Mouse (Mus musculus): ENCODE measurements around the gene Hhip. TPM values are rescaled to one million over a fixed set of nuclear protein-coding genes. Genes with fewer than 3 reads are reported as not detected.
"Not testable (repeated sequence)": the region's sequence is repeated elsewhere in the genome, so short reads cannot be mapped to it uniquely, and the experiment has no call there.

Gene Hhip
- polyA plus RNA-seq, 1 experiment from 2014 or later = 2.3 TPM

DNA sequence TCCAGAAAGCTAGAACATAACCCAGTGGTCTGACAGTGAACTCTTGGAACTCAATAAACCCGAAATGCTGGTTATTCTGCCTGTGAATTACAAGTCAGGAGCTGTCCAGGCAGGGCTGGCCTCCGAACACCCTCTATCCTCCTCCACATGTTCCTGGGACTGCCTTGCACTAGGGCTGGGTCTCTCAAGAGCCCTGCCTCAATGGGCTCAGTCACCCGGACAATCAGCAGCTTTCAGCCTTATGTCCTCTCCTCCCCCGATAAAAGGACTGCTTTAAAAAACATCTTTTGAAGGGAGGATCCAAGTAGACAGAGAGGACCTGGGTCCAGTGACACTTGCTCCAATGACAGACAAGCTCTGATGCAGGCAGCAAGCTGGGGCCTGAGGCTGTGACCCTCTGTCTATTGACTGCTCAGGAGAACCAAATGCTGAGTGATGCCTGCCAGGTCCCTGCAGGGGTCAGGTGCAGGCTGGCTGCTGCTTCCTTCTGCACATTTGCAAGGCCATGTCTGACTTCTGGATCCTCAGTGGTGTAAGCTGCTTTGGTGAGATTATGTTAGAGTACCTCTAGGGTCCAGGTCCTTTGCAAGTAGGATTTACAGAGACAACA lies 20.1 kb downstream of the Hhip start:
- no peak overlapping the region for H3K4me3 ChIP-seq
- no peaks in the 10 kb centered on the region for H3K9me3 ChIP-seq
- no peak overlapping the region for H3K9ac ChIP-seq
- H3K27ac ChIP-seq = no peak overlapping the region
- peaks cover 5% of the 10 kb centered on the region; the same call in 1 of the 2 replicates for H3K4me1 ChIP-seq
- no peak overlapping the region for H3K4me2 ChIP-seq (replicated peaks)
- 29% methylated on average over 4 of the region's 4 CpGs for WGBS
- no peaks in the 10 kb centered on the region for H3K36me3 ChIP-seq
- ATAC-seq (ENCODE audit: low FRiP score, low read depth) = no peak
- H3K27me3 ChIP-seq (replicated peaks) = no peaks in the 10 kb centered on the region

DNA sequence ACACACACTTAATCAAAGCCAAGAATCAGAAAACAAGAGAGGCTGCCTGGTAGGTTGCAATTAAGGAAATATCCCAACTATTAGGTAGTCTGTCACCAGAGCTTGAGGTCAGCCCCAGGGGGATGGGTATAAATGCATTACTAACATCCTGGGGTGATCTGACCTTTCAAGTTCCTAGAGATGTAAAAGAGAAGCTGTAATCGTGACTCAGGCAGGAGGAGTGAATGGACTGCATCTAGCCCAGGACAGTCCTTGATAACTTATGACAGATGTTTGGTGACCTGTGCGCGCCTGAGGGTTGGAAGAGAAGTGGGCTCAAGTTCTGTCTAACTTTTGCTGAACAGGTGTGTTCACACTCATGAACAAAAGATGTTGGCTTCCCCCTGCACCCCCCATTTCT lies 25.2 kb downstream of the Hhip start:
- ATAC-seq (ENCODE audit: low FRiP score, low read depth) = no peak
- H3K4me2 ChIP-seq (replicated peaks) = no peak overlapping the region
- no peak overlapping the region for H3K9ac ChIP-seq
- peaks cover 1% of the 10 kb centered on the region; the same call in 1 of the 2 replicates for H3K4me1 ChIP-seq
- no peak overlapping the region for H3K27ac ChIP-seq
- no peak overlapping the region for H3K4me3 ChIP-seq
- H3K27me3 ChIP-seq (replicated peaks) = no peaks in the 10 kb centered on the region
- no peaks in the 10 kb centered on the region for H3K36me3 ChIP-seq
- no peaks in the 10 kb centered on the region for H3K9me3 ChIP-seq
- 32% methylated on average over 3 of the region's 3 CpGs for WGBS

DNA sequence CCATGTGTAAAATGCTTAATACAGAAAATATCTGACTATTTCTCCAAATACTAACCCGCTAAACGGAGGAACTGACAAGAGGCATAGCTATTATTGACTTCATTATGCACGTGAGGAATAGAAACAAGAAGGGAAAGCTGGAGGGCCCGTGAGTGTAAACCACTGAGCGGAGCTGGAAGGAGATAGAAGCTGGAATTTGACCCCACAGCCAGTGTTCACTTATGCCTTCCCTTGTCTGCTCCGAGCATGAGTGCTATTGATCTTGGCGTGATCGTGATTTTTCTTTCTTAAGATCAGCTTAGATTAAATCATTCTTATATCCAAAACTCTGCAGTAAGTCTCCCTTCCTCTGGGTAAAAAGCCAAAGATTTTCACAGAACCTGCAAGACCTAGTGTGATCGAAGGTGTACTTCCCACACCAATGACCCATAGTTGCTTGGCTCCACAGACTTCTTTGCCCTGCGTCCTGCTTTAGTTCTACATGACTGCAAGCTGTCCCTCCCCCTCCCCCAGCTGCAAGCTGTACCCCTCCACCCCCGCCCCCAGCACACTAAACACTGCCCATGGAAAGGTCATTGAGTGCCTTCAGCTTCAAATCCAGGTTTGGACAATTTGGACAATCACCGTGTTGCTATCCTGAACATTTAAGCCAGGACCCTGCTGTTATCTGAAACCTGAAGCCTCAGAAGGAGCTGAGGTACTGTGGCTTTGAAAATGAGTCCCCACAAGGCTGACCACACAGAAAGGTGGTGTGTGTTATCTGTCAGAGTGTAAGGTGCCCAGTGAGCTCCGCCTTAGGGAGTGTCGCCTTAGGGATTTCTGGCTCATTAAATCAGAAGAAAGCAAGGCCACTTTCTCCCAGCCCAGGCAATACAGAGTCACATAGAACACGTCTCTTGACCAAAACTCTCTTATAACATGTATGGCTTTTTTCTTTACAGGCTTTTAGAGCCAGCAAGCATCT lies 26.2 kb downstream of the Hhip start:
- WGBS = 47% methylated on average over 15 of the region's 15 CpGs
- no peak overlapping the region for H3K4me3 ChIP-seq
- H3K9ac ChIP-seq = no peak overlapping the region
- no peak for ATAC-seq (ENCODE audit: low FRiP score, low read depth)
- H3K9me3 ChIP-seq = no peaks in the 10 kb centered on the region
- H3K27ac ChIP-seq = no peak overlapping the region
- no peaks in the 10 kb centered on the region for H3K36me3 ChIP-seq
- H3K27me3 ChIP-seq (replicated peaks) = no peaks in the 10 kb centered on the region
- H3K4me2 ChIP-seq (replicated peaks) = no peak overlapping the region
- H3K4me1 ChIP-seq = no peaks in the 10 kb centered on the region

DNA sequence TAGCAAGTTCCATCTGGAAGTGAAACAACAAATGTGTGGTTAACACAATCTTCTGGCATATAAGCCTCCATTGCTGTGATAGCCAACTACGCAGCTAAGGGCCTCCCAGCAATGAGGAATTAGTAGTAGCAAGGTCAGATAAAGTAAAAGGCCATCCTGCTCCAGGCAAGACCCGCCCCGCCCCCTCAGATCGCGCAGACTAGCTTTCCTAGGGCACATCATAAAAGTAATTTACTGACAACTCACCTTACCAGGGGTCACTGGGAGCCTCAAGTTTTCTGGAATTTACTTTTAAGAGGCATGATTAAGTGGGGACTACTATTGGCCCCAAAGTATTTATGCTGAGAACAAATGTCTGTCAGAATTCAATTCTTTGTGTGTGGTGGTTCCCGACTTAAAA lies 28.2 kb downstream of the Hhip start:
- no peaks in the 10 kb centered on the region for H3K36me3 ChIP-seq
- no peak overlapping the region for H3K4me3 ChIP-seq
- no peak overlapping the region for H3K9ac ChIP-seq
- no peaks in the 10 kb centered on the region for H3K27me3 ChIP-seq (replicated peaks)
- no peak for ATAC-seq (ENCODE audit: low FRiP score, low read depth)
- 45% methylated on average over 6 of the region's 6 CpGs for WGBS
- H3K4me2 ChIP-seq (replicated peaks) = no peak overlapping the region
- no peaks in the 10 kb centered on the region for H3K4me1 ChIP-seq
- no peak overlapping the region for H3K27ac ChIP-seq
- H3K9me3 ChIP-seq = no peaks in the 10 kb centered on the region

DNA sequence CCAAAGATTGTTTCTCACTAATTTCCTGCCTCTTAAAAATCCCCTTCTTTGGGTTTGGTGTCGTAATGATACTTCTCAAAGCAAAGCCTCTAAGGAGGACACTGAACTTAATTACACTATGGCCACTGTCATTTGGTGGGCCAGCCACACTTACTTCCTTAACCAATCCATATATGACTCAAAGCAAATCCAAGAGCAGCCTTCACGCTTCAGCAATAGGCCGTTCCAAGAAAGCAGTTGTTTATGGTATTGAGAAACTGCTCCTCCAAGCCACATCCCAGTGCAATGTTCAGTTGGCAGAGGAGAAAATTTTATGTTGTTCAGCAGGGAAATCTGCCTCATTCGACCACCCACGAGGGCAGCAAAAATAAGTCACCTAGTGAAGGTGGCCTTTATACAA lies 37.3 kb downstream of the Hhip start:
- 89% methylated on average over 5 of the region's 5 CpGs for WGBS
- Histone ChIP-seq H3K9ac (no peak overlapping the region), H3K36me3 (no peaks in the 10 kb centered on the region), H3K4me1 (no peaks in the 10 kb centered on the region), H3K9me3 (no peaks in the 10 kb centered on the region), H3K27me3 (replicated peaks) (no peaks in the 10 kb centered on the region), H3K4me2 (replicated peaks) (no peak overlapping the region), H3K27ac (no peak overlapping the region), H3K4me3 (no peak overlapping the region)
- ATAC-seq (ENCODE audit: low FRiP score, low read depth) = no peak

DNA sequence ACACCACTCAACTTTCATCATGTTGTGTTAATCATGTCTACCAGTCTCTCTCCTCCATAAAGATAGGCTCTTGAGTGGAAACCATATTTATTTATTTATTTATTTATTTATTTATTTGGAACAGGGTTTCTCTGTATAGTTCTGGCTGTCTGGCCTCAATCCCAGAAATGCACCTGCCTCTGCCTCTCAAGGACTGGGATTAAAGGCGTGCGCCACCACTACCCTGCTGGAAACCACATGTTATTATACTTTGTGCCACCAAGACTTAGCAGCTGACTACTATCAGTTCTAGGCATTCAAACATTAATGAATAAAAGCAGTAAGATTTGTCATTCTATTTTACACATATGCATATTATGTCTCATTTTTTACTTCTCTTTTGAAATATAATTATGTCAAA lies 42.0 kb downstream of the Hhip start:
- Histone ChIP-seq H3K9me3 (no peaks in the 10 kb centered on the region), H3K9ac (no peak overlapping the region), H3K4me1 (no peaks in the 10 kb centered on the region), H3K4me2 (replicated peaks) (no peak overlapping the region), H3K36me3 (no peaks in the 10 kb centered on the region), H3K27me3 (replicated peaks) (no peaks in the 10 kb centered on the region), H3K27ac (no peak overlapping the region), H3K4me3 (no peak overlapping the region)
- 96% methylated on average over 2 of the region's 2 CpGs for WGBS
- no peak for ATAC-seq (ENCODE audit: low FRiP score, low read depth)

DNA sequence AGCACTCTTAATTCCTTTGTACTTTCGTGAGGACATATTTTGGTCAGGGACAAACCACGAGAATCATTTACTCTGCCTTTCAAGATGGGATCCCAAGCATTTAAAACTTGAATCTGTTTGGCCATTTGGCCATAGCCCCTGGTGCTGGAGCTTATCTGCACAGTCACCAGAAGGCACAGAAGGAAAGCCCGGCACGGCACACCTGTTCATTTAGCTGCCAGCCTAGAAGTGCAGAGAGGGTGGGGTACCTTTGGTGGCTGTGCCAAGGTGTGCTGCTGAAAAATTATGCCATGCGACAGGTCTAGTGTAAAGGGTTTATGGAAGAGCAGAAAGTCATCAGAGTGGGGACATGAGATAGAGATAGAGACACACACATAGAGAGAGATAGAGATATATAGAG lies 53.4 kb downstream of the Hhip start:
- no peak for ATAC-seq (ENCODE audit: low FRiP score, low read depth)
- H3K4me2 ChIP-seq (replicated peaks) = no peak overlapping the region
- 91% methylated on average over 5 of the region's 5 CpGs for WGBS

DNA sequence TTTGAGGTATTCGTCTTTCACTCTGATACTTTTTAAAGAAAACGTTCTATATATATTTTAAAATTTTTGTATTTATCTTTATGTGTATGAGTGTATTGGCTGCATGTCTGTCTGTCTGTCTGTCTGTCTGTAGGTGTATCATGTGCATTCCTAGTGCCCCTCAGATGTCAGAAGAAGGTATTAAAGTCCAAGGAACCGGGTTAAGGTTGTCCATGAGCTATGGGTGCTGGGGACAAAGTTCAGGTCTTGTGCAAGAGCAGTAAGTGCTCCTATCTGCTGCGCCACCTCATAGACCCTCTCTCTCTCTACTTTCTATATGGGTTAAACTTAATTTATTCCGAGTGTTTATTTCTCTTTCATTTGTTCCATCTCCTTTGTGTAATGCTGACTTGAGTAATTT lies 55.5 kb downstream of the Hhip start:
- Histone ChIP-seq H3K27me3 (replicated peaks) (no peaks in the 10 kb centered on the region), H3K27ac (no peak overlapping the region), H3K36me3 (no peaks in the 10 kb centered on the region), H3K4me1 (no peaks in the 10 kb centered on the region), H3K4me2 (replicated peaks) (no peak overlapping the region), H3K4me3 (no peak overlapping the region), H3K9ac (no peak overlapping the region), H3K9me3 (no peaks in the 10 kb centered on the region)
- WGBS = 89% methylated on average over 5 of the region's 5 CpGs
- no peak for ATAC-seq (ENCODE audit: low FRiP score, low read depth)

More for the DNA sequence above, 53.4 kb downstream of the Hhip start:
- no peaks in the 10 kb centered on the region for H3K36me3 ChIP-seq
- no peaks in the 10 kb centered on the region for H3K9me3 ChIP-seq
- H3K27me3 ChIP-seq (replicated peaks) = no peaks in the 10 kb centered on the region
- H3K27ac ChIP-seq = no peak overlapping the region
- no peaks in the 10 kb centered on the region for H3K4me1 ChIP-seq
- no peak overlapping the region for H3K4me3 ChIP-seq
- H3K9ac ChIP-seq = no peak overlapping the region

DNA sequence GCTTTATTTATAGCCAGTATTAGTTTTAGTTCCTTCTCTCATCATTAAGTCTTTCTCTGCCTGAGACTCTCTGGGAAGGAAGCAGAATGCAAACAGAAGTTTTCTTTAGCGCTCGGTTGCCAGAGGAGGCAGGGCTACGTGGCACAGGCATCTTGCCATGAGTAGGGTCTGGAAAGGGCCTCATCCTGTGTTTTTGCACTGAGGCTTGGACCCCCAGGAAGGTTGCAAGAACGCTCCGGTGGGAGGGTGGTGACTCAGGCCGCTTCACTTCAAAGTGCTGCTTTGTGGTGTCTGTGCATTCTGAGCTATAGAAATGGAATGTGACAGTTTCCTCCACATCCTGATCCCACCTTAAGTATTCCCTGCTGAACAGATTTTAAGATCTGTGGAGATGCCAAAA lies 62.7 kb downstream of the Hhip start:
- H3K27me3 ChIP-seq (replicated peaks) = no peaks in the 10 kb centered on the region
- H3K4me1 ChIP-seq = no peaks in the 10 kb centered on the region
- no peak overlapping the region for H3K4me2 ChIP-seq (replicated peaks)
- WGBS = 73% methylated on average over 6 of the region's 6 CpGs
- H3K27ac ChIP-seq = no peak overlapping the region
- no peaks in the 10 kb centered on the region for H3K36me3 ChIP-seq
- H3K9ac ChIP-seq = no peak overlapping the region
- H3K9me3 ChIP-seq = no peaks in the 10 kb centered on the region
- ATAC-seq (ENCODE audit: low FRiP score, low read depth) = no peak
- H3K4me3 ChIP-seq = no peak overlapping the region

DNA sequence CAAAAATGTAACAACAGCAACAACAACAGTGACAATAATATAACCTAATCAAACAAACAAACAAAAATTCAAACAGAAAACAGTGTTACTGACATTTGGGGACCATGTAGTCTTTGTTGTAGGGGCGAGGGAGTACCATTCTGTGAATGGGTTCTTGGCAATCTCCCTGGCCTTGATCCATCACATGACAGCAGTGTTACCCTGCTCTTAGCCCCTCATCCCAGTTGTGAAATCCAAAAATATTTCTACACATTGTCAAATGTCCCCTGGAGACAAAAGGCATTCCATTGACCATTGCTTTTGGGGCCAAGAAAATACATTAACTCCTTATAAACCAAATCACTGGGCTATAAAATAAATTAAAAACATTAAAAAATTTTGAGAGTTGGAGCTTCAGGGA lies 64.3 kb downstream of the Hhip start:
- Histone ChIP-seq H3K36me3 (no peaks in the 10 kb centered on the region), H3K9me3 (no peaks in the 10 kb centered on the region), H3K9ac (no peak overlapping the region), H3K27ac (no peak overlapping the region), H3K4me2 (replicated peaks) (no peak overlapping the region), H3K27me3 (replicated peaks) (no peaks in the 10 kb centered on the region), H3K4me3 (no peak overlapping the region), H3K4me1 (no peaks in the 10 kb centered on the region)
- 92% methylated on average over 1 of the region's 1 CpGs for WGBS
- ATAC-seq (ENCODE audit: low FRiP score, low read depth) = no peak

DNA sequence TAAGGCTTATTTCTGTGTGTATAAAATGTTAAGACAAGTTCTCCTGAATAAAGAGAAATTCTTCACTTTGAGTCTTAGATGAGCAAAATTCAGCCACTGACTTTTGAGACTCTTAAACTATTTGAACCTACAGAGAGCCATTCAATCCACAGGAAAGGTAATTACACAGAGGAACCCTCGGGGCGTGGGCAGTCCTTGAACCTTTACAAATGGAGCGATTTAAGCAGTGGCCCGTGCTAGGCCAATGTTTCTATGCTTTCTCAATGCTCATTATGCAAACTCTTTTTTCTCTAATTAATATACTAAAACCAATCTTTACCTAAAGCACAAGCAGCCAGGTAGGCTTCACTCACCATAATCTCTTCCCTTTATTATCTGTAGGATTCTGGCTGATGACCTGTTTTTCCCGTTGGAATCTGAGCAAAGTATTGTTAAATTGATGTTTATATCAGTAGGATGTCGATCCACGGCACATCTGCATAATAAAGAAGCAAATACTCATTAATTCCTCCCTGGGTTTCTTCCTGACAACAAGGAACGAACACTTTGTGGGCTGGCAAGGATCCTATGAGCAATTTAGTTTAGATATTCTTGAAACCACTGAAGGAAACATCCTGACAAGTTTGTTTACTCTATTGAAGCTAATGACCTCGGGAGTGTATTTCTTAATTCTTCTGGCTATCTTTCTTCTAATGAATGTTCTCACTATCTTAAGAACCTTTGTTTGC lies 65.5 kb downstream of the Hhip start:
- Histone ChIP-seq H3K4me2 (replicated peaks) (no peak overlapping the region), H3K9ac (no peak overlapping the region), H3K27me3 (replicated peaks) (no peaks in the 10 kb centered on the region), H3K4me1 (no peaks in the 10 kb centered on the region), H3K4me3 (no peak overlapping the region), H3K9me3 (no peaks in the 10 kb centered on the region), H3K36me3 (no peaks in the 10 kb centered on the region), H3K27ac (no peak overlapping the region)
- 53% methylated on average over 9 of the region's 9 CpGs for WGBS
- ATAC-seq (ENCODE audit: low FRiP score, low read depth) = no peak

DNA sequence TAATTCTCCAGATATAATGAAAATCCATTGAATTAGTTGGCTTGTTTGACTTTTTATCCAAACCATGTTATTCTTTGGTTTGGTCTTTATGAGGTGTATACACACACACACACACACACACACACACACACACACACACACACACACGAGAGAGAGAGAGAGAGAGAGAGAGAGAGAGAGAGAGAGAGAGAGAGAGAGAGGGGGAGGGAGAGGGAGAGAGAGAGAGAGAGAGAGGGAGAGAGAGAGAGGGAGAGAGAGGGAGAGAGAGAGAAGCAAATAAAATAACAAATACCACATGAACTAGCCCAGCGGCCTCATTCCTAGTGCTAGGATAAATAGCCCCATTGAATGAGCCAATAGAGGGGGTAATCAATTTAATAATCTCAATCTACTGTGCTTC lies 66.4 kb downstream of the Hhip start:
- H3K9me3 ChIP-seq; H3K27me3 ChIP-seq (replicated peaks); H3K4me2 ChIP-seq (replicated peaks); H3K4me3 ChIP-seq; ATAC-seq (ENCODE audit: low FRiP score, low read depth); H3K36me3 ChIP-seq; H3K27ac ChIP-seq; H3K4me1 ChIP-seq; H3K9ac ChIP-seq: not testable (repeated sequence)
- 68% methylated on average over 1 of the region's 2 CpGs for WGBS

Data from neural tube, embryonic 12.5 days (tissue).